Mouse (Mus musculus) c-Kit-negative CD71-positive TER-119-positive erythroid progenitor cells, embryonic 14.5 days (primary cell): Measurements from ENCODE around the gene Ccdc170.
A peak's percentile ranks its signal among the peaks of the same experiment; 100 is the strongest.

Experiments used
- DNase-seq: peaks from one replicate; pipeline ENCODE4 v3.0.0-alpha.2; 2013; ENCODE audit warnings: low read depth, low spot score

Gene Ccdc170

GRCm38 (mm10) chr10:4520394-4521102 is 38.2 kb downstream of the Ccdc170 start:
- DNase-seq = no peak

- DNase-seq = no peak
Measured at GRCm38 (mm10) chr10:4522116-4522515, 39.8 kb downstream of the Ccdc170 start.

GRCm38 (mm10) chr10:4523078-4523477 is 40.8 kb downstream of the Ccdc170 start:
- no peak for DNase-seq

GRCm38 (mm10) chr10:4528043-4528442 is 45.7 kb downstream of the Ccdc170 start:
- no peak for DNase-seq

- no peak for DNase-seq
Measured at GRCm38 (mm10) chr10:4530638-4531235, 48.4 kb downstream of the Ccdc170 start.

GRCm38 (mm10) chr10:4531933-4532332 is 49.6 kb downstream of the Ccdc170 start:
- DNase-seq = no peak

GRCm38 (mm10) chr10:4532731-4533130 is 50.4 kb downstream of the Ccdc170 start:
- no peak for DNase-seq

- DNase-seq = no peak
Measured at GRCm38 (mm10) chr10:4533873-4534272, 51.6 kb downstream of the Ccdc170 start.

GRCm38 (mm10) chr10:4545550-4545949 is 63.2 kb downstream of the Ccdc170 start:
- DNase-seq = peak; percentile 16

- no peak for DNase-seq
Measured at GRCm38 (mm10) chr10:4553442-4554119, 71.3 kb downstream of the Ccdc170 start.

- no peak for DNase-seq
Measured at GRCm38 (mm10) chr10:4556842-4557377, 74.6 kb downstream of the Ccdc170 start.

- DNase-seq = no peak
Measured at GRCm38 (mm10) chr10:4559132-4559531, 76.8 kb downstream of the Ccdc170 start.

GRCm38 (mm10) chr10:4565148-4565547 is 82.8 kb downstream of the Ccdc170 start:
- DNase-seq = no peak

- DNase-seq = no peak
Measured at GRCm38 (mm10) chr10:4570778-4571177, 88.5 kb downstream of the Ccdc170 start.

GRCm38 (mm10) chr10:4571304-4571703 is 89.0 kb downstream of the Ccdc170 start:
- no peak for DNase-seq

GRCm38 (mm10) chr10:4581905-4582304 is 99.6 kb downstream of the Ccdc170 start:
- no peak for DNase-seq

- DNase-seq = no peak
Measured at GRCm38 (mm10) chr10:4586691-4587090, 104.4 kb downstream of the Ccdc170 start.

GRCm38 (mm10) chr10:4589576-4589975 is 107.3 kb downstream of the Ccdc170 start:
- no peak for DNase-seq

- DNase-seq = no peak
Measured at GRCm38 (mm10) chr10:4590956-4591355, 108.7 kb downstream of the Ccdc170 start.

- DNase-seq = no peak
Measured at GRCm38 (mm10) chr10:4593828-4594227, 111.5 kb downstream of the Ccdc170 start.

GRCm38 (mm10) chr10:4597211-4597610 is 114.9 kb downstream of the Ccdc170 start:
- no peak for DNase-seq

- no peak for DNase-seq
Measured at GRCm38 (mm10) chr10:4598244-4598842, 116.0 kb downstream of the Ccdc170 start.
